Mouse (Mus musculus): ENCODE measurements around the gene Kdelc2.

The Kdelc2 gene

DNA sequence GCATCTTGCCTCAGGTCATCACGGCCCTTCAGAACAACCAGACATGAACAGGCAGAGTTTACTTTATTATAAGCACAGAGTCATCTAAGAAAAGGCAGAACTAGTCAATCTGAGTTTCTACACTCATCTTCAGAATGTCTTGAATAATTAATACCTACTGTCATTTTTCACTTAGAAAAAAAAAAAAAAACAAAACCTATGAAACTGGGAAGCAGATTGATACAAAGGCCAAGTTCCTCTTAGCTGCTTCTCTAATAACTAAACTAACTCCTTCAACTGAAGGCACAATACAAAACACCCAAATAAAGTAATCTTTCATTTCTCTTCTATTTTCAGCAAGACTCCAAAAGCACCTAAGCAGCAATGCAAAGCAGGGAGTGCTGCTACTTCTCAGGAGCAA lies 66.8 kb downstream of the Kdelc2 start:
- no peak for DNase-seq (ENCODE audit: extremely low spot score, low spot score)

All from neural tube, embryonic 10.5 days (tissue).